Mouse (Mus musculus) T-helper 2 cell (primary cell): ENCODE data around the gene Npepps.

Source experiments
- in situ Hi-C: fragments of 300-600 bp; cut with MboI, MseI; formaldehyde crosslinking; loops from one replicate; pipeline ENCODE4 v1.15.1; 2025; ENCODE audit warnings: high pct_unique_total_duplicates

The Npepps gene

DNA sequence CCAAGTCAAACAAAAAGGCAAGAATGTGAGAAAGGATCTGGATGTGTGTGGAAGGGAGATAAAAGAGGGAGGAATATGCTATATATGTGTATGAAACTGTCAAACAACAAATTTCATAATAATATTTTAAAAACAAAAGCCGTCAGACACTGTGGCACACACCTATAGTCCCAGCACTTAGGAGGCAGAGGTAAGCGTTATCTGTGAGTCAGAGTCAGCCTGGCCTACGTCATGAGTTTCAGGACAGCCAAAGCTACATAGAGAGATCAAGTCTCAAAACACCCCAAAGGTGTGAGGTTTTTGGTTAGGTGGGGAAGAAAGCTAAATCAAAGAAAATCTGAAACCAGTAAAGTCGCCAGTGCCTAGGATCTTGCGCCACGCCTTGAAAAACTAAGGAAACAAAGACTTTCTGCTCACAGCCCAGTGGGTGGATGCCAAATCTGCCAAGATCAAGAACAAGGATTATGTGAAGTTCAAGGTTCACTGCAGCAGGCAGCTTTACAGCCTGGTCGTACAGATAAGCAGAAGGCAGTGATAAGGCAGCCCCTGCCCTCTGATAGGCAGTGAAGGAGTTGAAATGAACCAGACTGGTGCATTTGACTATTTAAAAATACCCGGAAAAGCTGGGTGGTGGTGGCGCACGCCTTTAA is 33.8 kb downstream of the Npepps start:
- in situ Hi-C loops: no loop called here

DNA sequence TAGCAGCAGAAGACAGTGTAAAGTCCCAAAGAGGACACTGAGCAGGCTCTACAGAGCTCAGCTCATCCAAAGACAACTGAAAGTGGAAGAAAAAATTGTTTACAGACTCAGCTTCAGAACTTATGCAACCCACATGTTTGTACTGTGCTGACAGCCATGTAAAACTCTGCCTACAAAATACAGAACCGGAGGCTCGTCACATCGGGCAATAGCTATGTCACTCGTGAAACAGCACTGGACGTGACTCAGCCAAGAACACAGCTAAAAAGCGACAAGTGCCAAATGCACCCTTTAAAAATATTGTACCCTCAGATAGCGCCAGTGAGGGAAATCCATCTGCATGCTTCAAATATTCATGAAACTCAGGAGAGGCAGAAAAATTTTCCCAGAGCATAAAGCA is 39.1 kb downstream of the Npepps start:
- in situ Hi-C loops: no loop called here

DNA sequence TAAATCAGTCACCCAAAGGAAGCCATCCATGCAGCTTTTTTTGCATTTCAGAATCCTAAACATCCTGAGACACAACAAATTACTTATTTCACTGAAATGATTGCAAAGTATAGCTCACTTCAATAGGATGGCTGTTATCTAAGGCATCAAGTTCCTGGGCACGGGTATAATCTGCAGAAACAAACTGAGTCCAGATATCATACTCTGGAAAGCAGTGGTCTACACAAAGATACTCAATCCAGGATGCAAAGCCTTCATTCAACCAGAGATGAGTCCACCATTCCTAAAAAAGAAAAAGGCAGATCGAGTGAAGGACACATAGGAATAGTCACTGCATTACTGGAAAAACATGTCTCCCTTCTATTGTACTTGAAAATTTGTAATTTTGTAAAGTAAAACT is 42.5 kb downstream of the Npepps start:
- in situ Hi-C loops: no loop called here

DNA sequence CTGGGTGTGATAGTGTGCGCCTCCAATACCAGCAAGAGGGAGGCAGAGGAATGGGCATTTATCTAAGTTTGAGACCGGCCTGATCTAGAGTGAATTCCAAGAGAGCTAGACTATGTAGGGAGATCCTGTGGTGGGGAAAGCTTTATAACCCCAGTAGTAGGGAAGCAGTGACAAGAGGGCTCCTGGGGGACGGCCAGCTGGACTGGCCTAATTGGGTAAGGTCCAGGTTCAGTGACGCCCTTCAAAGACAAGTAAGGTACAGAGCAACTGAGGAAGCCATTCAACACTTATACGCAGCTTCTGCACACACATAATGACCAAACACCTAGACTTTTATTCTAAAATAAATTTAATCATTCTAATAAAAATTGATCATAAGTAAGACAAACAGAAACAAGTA is 48.0 kb downstream of the Npepps start:
- in situ Hi-C loops: loop anchor here (5.0 kb wide), 1 partner anchor 70 kb away; no protein-coding TSS in a partner anchor

DNA sequence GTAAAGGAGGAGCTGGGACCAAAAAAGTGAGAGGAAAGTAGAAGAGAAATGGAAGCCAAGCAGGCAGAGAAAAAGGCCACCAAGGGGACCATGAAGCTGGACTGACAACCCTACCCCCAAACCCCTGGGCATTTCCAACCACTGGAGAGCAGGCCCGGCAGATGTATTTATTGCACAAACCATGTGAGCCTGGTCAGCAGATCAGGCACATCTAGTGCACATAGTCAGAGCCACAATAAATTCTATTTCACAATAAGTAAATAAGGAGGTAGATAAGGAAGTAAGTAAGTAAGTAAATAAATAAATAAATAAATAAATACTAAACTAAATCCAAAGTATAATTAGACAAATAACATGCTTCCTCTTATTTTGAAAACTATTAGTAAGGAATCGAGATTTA is 51.0 kb downstream of the Npepps start:
- in situ Hi-C loops: no loop called here

DNA sequence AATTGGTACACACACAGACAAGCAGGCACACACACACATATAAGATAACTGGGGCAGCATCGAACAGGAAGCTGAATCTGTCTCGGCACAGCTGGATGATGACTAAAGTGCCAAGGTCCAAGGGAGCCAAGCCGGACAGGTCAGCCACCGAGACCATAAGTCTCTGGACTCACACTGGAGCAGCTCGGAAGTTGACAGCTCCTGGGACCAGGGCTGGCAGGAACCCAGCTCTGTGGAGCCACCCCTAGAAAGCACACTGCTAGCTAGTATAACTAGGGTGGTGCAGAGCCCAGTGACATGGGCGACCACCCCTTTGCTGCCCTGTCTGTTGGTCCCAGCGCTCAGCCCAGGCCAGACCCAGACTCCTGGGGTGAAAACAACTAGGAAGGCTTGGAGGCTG is 51.5 kb downstream of the Npepps start:
- in situ Hi-C loops: no loop called here

DNA sequence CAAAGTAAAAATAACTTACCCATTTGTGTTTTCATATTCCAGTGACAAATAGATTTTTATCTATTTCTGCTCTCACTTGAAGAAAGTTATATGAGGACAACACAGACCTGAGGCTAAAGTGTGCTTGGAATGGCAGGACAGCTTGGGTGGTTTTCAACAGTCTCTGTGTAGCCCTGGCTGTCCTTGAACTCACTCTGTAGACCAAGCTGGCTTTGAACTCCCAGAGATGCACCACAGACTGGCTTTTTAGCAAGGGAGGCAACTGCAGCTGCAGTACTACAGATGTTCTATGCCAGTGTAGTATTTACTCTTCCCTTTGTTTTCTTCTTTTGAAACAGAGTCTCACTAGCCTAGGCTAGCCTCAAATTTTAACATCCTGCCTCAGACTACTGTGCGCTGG is 54.3 kb downstream of the Npepps start:
- in situ Hi-C loops: no loop called here

DNA sequence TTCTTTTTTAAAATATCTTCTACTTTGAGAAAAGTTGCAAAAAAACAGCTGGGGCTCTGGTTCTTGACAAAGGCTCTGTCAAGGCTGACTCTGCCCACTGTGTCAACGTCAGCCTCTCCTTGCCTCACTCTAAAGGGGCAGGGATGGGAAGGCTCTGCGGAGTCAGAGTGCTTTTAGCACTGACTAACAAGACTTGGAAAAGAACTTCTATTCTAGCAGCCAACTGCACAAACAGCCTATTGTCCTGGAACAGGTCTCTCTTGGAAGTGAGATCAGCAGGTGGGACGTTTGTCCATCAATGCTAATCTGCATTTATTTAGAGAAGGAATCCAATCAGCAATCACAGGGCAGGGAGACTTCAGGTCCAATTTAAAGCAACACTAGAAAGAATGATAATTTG is 57.0 kb downstream of the Npepps start:
- in situ Hi-C loops: loop anchor here (5.0 kb wide), 1 partner anchor 39 kb away; no protein-coding TSS in a partner anchor

DNA sequence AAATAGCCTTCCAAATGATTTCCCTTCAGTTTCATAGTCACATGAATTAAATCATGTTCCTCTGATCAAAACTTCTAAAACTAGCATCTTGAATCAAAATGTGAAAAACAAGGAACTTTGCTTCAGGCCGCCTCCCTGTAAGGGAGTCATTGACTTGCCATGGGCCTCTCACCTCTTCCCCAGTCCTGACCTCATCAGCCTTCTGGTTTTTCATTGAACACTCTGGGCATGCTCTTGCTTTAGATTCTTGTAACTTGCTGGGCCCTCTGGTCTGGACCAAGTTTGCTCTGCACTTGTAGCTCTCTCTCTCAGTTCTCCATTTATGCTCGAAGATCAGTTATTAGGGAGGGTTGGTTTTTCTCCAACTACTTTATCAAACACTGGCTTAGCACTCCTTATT is 58.8 kb downstream of the Npepps start:
- in situ Hi-C loops: loop anchor here (5.0 kb wide), 1 partner anchor 41 kb away; no protein-coding TSS in a partner anchor

DNA sequence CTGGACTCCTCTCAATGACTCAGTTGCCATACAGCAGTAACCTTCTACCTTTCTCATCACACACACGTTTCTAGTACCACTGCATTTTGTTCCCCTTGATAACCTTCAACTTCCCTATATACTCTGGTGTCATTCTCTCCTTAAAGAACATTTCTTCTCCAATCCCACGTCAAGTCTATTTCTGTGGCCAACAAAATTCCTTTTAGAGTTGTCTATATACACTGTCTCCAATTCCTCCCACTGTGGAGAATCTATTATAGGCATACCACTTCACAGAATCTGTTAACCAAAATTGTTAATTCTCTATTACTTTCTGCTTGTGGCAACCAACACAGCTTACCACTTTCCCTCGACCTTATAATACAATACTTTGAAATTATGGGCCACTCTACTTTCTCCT is 60.2 kb downstream of the Npepps start:
- in situ Hi-C loops: loop anchor here (5.0 kb wide), 1 partner anchor 42 kb away; no protein-coding TSS in a partner anchor

DNA sequence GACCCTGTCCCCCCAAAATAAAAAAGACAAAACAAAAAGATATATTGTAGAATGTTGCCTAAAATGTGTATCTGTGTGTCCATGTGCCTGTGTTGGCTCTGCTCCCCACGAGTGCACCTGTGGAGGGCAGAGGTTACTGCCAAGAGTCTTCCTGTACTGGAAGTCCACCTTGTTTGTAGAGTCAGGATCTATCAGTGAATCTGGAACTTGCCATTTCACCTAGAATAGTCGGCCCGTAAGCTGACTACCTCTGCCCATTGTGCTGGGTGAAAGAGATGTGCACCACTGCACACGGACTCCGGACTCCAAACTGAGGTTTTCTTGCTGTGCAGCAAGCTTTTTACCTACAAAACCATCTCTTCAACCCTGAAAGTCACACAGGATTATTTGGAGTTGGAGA is 66.0 kb downstream of the Npepps start:
- in situ Hi-C loops: no loop called here

DNA sequence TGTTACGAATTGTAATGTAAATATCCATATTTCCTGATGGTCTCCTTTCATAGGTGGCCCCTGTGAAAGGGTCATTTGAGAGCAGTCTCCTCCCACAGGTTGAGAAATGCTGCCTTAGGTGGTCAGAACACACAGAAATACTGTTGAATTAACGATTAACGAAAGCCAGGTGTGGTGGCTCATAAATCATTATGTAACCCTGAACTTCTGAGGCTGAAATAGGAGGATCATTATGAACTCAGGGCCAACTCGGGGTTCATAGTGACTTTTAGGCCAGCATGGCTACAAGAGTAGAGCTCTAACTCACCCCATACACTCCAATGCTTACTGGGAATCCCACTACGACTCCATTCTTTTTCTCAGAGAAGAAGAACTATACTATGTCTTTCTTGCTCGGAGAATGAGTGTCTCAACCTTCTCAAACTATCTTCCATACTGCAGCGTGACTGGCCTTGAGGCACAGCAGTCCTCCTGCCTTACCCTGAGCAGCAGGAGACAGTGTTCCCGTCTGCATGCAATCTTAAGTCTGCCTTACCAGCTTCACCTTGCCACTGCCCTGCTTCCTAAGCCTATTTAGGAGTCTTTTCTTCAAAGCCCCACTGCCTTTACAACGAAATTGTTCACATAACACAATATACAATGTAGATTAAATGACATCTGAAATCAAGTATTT is 69.6 kb downstream of the Npepps start:
- in situ Hi-C loops: no loop called here

DNA sequence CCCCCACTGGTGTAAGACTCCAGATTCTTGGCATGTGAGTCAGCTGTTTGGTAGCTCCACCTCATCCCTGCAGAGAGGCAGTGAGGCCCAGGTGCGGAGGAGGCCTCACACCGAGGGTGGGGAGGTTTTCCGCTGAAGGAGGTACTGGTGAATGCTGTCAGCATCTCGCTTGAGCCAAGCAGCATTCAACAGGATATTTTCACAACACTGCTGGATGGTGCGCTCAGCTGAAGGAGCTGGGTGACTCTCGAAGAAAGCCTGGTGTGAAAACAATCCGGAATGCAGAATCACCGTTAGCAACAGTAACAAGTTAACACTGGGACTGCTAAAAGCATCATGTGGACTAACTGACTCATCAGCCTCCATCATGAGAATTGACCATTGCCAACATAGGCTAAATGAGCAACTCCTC is 73.4 kb downstream of the Npepps start:
- in situ Hi-C loops: no loop called here

DNA sequence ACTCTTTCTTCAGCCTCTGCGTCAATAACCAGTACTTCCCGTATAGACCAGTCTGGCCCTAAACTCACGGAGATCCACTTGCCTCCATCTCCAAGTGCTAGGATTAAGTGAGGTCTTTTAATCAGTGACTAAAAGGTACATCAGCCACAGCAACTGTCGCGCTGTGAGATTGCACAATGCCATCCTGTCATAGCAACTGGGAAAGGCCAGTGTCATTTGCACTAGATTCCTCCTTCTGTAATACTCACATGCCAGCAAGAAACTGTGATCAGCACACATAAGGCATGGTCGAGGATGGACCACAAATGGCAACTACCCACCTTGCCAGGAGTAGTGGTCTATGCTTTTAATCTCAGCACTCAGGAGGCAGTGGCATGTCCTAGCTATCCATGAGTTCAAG is 80.9 kb downstream of the Npepps start:
- in situ Hi-C loops: no loop called here

DNA sequence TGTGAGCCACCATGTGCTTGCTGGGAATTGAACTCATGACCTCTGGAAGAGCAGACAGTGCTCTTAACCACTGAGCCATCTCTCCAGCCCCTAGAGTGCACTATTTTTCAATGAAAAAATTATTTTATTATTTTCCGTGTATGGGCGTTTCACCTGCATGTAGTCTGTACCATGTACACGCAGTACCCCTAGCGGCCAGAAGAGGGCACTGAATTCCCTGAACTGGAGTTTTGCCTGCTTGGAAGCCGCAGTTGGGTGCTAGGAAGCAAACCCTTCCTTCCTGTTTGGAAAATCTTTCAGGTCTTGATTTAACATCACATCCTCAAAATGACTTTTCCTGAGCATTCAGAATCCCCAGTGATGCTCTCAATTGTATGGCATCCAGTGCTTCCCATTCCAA is 81.8 kb downstream of the Npepps start:
- in situ Hi-C loops: no loop called here

DNA sequence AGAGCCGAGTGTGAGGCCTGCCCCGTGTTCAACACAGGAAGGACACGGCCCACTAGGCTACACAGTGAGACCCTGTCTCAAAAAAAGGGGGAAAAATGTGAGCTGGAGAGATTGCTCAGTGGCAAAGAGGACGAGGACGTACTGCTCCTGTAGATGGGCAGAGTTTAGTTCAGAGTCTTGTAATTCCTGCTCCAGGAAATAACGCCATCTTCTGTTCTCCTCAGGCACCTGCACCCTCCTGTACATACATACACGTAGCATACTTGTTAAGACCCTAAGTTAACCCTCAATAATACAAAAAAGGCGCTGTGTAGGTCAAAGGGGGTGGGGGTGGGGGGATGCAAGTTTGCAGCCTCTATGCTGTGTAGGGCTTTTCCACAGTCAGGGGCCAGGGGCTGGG is 83.4 kb downstream of the Npepps start:
- in situ Hi-C loops: no loop called here

DNA sequence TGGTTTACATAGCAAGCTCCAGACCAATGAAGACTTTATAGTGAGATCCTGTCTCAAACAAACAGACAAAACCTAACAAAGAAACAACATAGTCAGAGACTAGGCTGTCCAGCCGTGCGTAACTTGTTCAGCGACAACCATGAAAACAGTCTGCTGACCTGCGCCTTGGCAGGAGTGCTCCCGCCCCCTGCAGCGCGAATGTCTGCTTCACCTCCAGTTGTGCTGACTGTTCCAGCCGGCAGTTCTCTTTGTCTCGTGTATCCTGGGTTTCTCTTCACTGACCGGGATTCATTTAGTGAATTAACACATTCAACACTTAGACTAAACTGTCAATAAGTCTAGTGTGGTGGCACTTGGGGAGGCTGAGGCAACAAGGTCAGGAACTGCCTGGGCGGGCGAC is 83.9 kb downstream of the Npepps start:
- in situ Hi-C loops: no loop called here

DNA sequence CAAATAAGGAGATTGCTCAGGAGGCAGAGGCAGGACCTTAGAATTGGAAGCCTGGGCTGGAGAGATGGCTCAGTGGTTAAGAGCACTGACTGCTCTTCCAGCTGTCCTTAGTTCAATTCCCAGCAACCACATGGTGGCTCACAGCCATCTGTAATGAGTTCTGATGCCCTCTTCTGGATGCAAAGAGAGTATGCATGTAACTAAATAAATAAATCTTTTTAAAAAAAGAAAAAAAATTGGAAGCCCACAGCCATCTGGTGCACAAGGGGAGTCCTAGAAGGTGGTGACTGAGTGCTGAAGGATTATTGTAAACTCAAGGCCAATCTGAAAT is 87.9 kb downstream of the Npepps start:
- in situ Hi-C loops: no loop called here

DNA sequence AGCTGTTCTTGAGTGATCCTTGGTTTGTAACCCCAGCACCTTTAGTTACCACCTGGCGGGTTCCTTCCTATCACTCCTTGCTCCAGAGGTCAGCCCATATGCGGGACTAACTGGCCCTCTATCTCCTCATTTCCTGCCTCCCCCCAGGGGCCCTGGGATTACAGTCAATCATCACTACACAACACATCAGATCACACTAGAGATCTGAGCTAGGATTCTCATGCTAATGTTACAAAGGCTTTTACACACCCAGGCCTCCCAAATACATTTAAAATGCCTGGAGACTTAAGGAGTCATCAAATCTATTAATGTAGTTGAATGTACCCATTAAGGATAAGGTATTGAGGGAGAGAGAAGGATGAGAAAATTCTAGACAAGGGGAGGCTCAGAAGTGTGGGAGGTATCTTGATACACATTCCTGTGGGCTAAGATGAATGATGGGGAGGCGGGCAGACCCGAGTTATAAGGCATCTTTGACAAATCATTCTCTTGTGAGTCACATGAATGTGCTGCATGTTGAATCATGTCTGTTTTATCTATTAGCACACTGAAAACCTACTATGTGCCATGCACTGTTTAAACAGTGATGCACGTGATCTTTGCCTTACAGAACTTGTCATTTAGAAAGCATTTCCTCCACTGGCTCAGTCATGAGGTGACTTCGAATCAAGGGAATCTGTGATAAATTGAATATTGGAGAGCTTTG is 88.4 kb downstream of the Npepps start:
- in situ Hi-C loops: no loop called here

DNA sequence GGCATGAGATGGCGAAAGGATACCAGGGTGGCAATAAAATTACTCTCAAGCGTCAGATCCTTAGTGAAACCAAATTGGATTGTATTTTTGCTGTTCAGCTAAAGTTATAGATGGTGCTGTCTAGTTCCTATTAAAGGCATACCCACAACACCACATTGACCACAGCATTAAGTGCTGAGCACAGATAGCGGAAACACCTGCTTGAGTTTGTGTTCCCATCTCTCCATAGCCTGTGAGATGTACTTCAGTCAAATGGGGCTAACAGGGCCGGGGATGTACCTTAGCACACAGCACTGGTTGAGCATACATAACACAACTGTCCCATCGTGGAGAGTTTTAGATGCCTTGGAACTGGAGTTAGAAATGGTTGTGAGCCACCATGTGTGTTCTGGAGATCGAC is 89.4 kb downstream of the Npepps start:
- in situ Hi-C loops: no loop called here

DNA sequence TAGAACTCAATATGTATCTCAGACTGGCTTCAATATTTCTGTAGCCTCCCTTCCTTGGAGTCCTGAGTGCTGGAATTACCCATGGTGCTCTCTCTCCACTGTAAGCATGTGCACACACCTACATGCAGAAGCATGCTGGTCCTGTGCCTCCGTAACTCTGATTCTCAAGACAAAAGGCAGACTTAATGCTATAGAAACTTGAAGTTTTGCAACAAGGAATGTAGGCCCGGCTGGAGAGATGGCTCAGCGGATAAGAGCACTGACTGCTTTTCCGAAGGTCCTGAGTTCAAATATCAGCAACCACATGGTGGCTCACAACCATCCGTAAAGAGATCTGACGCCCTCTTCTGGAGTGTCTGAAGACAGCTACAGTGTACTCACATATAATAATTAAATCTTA is 90.8 kb downstream of the Npepps start:
- in situ Hi-C loops: loop anchor here (5.0 kb wide), 1 partner anchor 128 kb away; the partner anchor contains the start of gene Mrpl45

DNA sequence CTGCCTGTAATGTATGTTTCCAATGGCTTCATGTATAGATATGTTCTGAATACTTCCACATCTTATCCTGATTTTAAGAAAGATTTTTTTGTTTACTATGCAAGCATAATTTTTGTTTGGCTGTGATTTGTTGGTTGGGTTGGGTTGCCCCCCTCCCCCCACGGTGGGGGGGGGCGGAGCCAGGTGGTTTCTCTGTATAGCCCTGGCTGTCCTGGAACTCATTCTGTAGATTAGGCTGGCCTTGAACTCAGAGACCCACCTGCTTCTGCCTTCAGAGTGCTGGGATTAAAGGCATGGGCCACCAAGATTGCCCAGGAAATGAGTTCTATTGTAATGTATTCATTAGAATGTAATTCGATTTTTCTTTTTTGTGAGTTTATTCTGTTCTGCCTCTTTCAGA is 91.2 kb downstream of the Npepps start:
- in situ Hi-C loops: loop anchor here (5.0 kb wide), 1 partner anchor 128 kb away; the partner anchor contains the start of gene Mrpl45

DNA sequence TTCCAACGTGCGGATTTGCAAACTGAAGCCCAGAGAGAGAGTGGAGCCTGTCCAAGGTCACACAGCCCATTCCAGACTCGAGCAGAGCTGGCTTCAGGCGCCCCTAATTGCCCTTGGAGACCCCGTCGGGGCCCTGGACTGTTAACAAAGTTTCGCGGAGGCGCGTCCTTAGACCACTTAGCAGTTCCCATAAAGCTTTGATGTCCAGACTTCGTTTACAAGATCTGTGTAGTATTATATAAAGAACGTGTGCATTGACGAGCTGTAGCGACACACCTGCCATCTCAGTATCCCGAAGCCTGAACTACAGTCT is 91.8 kb downstream of the Npepps start:
- in situ Hi-C loops: loop anchor here (5.0 kb wide), 1 partner anchor 129 kb away; the partner anchor contains the start of gene Mrpl45
